Mouse (Mus musculus) cerebellum, adult 9-10 months (tissue): ENCODE data around the gene Hfe2.

Source experiments
- DNase-seq: peaks from one replicate; pipeline ENCODE4 v3.0.0; 2022

Gene Hfe2

DNA sequence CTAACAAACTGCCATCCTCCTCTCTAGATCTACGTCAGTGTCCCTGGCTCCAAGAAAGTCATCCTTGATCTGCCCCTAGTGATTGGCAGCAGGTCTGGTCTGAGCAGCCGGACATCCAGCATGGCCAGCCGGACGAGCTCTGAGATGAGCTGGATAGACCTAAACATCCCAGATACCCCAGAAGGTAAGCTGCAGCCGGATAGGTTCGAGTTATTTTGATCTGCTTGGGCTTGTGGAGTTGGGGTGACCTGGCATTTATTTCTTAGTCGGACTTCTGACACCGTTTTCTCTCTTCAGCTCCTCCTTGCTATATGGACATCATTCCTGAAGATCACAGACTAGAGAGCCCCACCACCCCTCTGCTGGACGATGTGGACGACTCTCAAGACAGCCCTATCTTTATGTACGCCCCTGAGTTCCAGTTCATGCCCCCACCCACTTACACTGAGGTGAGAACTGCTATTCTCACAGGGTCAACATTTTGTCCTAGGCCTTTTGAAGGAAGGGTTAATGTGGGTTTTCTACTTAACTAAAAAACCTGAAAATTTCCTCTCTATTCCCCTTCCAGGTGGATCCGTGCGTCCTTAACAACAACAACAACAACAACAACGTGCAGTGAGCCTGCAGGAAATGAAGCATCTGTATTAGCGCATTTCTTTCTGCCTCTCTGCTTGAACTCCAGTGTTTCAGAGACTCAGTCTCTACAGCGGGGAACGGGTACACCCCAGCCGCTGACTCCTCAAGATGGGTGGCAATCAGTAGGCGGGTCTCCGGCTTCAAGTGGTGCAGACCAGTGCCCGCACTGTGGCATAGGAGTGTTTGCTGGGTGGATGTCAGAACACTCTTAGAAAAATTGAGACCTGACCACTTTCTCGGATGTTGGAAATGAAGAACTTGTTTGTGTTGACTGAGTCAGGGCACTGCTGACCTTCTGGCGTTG, 35.2 kb downstream of the Hfe2 start:
- DNase-seq, result no peak

DNA sequence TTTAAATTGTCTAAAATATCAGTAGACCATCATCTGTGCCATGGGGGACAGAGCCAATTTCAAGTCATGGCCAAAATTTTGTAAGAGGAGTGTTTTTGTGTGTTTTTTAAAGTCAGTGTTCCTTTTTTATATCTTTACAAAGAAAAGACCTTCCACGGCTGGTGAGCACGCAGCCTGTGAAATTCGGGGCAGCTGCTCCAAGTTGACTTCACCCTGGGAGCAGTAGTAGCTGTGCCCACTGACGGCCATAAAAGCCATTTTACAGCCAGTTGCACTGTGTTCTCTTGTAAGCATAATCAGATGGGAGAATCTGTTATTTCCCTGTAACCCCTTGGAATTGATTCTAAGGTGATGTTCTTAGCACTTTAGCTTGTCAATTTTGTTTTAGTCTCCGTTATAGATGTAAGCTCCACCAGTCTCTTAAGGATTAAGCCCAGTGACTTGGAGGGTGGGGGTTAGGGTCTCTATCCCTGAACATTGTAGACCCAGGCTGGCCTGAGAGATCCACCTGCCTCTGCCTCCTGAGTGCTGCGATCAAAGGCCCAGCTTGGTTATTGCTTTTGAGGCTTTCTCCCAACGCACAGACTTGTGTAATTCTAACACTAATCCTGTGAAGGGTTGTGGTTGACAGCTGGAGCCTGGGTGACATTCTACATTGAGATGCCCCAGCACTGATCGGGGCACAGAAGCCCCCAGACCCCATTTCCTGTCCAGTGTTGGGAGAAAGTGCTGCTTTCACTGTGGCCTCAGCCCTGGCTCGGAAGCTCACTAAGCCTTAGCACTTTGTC, 36.1 kb downstream of the Hfe2 start:
- DNase-seq, result no peak

DNA sequence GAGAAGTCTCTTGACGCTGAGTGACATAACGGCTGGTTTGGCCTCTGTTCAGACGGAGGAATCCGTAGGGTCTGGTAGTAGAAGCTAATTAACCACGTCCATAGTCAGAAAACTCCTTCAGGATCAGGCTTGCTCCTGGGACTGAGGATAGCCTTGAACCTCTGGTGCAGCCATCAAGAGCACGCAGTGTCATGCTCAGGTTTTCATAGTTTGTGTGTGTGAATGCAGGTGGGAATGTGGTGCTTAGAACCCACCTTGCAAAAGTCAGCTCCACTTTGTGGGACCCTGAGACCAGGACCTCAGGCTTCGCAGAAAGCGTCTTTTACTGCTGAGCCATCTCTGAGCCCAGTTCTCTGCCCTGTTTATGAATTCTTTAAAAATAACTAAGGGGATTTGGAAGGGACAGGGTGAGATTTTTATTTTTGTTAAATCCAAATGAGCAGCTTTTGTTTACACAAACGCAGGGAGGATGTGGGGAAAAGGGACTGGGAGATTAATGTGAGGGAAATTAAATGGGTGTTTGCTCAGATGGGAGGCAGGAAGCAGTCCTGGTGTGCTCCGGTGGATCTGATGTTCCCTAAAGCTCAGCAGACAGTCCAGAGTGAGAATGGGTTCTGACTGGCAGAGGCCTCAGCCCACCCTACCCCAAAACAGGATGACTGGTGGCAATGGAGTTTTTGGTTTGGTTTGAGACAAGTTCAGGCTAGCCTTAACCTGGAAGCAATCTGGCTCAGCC, 37.1 kb downstream of the Hfe2 start:
- DNase-seq, result no peak

DNA sequence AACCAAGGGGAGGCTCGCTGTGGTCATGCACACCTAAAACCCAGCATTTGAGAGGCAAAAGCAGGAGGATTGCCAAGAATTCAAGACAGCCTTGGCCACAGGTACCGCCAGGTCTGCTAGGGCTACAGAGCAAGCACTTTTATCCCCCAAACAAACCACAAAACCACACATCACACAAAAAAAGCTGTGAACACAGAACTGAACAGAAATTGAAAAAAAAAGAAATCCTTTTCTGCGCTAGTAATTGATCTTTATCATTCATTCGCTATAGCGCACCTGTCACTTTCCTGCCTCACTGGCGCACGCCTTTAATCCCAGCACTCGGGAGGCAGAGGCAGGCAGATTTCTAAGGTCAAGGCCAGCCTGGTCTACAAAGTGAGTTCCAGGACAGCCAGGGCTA, 38.3 kb downstream of the Hfe2 start:
- DNase-seq, result no peak

DNA sequence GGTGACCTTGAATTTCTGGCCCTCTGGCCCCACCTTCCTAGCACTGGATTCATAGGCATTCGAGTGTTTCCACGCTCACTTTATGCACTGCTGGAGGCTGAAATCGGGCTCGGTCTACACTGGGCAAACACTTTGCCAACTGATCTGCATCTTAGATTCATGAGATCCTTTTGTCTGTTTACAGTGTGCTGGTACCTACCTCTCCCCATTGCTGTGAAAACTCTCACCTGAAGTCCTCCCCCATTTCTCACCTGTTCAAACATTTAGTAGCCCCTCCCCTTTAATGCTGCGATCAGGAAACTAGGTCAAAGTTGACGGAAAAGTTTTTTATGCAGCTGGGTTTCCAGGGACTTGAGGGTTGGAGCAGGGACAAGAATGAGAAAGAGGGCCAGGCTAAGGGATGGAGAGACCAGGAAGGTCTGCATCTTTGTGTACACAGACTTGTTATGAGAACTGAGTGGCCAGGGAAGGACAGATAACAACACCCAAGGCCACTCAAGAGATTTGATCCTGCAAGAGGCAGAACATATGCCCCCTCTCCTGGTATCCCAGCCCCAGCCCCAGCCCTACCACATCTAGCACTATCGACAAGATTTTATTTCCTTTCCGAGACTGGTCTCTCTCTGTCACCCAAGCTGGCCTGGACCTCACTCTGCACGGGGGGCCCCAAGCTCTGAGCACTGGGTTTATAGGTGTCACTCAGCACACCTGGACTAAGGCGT, 39.1 kb downstream of the Hfe2 start:
- DNase-seq, result no peak

DNA sequence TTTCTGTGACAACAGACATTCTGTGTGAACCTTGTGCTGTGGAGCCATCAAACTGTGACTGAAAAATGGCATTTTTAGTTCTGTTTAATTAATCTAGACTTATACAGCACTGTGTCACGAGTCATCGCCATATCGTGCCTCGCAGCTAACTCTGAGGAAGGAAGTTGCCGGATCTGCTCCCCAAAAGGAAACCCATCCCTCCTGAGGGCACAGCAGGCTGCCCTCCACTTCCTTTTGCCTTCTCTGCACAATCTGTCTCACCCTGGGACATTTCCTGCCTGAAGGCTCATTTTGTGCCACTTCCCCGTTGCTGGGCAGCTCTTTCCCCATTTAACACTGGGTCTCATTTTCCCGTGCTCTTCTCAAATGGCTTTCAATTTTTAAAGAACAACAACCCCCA, 39.7 kb downstream of the Hfe2 start:
- DNase-seq, result no peak

DNA sequence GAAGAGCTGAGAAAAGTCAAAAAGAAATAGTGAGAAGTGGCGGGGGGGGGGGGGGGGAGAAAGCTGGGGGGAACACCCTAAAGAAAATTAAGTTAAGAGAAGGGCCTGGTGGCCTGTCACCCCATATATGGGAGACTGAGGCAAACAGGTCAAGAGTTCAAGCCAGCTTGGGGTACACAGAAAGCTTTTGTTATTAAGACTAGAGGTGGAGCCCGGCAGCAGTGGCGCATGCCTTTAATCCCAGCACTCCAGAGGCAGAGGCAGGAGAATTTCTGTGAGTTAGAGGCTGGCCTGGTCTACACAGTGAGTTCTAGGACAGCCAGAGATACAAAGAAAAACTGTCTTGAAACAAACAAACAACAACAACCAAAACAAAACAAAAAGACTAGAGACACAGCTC, 40.1 kb downstream of the Hfe2 start:
- no peak for DNase-seq

DNA sequence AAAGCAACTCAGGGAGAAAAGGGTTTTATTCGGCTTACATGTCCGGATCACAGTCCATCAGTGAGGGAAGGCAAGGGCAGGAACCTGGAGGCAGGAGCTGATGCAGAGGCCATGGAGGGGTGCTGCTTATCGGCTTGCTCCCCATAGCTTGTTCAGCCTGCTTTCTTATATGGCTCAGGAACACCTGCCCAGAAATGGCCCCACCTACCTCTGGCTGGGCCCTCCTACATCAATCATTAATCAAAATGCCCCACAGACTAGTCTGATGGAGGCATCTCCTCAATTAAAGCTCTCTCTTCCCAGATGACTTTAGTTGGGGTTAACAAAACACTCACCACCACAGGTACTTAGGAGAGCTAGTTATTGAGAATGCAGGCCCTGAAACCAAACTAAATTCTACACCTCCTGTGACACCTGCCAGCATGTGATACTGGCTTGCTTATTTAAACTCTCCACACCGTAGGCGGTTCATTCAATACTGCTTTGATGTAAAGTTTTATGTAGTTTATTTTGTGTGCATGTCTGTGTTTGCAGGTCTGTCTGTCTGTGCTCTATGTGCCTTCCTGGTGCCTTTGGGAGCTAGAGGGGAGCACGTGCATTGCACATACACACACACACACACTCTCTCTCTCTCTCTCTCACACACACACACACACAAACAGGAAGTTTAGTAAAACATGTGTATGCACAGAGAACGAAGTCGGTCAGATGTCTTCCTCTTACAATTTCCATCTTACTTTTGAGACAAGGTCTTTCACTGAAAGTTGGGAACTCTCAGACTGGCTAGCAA, 41.9 kb downstream of the Hfe2 start:
- no peak for DNase-seq

DNA sequence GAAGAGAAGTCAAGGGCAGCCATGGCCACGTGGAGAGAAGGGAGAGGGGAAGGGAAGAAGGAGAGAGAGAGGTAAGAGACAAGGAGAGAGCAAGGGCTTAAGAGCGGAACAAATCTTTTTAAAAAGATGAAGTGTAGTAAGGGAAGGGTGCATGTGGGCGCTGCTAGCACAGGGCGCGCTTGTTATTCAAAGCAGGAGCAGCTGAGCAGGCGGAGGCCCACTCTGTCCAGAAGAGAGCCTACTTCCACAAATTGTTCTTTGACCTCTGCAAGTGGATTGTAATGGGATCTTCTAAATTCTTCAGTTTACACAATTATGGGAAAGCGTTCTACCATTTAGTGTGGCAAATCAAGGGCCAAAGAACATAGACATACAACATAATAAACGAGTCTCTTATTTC, 43.6 kb downstream of the Hfe2 start:
- no peak for DNase-seq

DNA sequence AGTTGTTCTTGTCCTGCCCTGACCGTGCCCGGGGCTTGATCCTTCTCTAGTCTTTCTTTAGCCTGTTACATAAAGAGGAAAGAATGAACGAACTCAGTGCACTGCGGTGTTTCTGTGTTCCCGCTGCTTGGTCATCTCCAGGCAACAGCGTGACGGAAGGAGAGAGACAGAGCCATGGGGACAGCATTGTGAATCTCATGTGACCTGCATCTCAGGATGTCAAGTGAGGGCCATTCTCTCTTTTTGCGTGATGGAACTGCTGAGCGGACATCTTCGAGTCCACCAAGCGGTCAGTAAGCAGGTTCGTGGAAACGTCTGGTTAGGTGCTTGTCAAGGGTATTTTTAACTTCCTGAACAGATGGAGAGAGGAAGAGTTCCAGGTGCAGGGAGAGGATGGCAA, 44.5 kb downstream of the Hfe2 start:
- no peak for DNase-seq

DNA sequence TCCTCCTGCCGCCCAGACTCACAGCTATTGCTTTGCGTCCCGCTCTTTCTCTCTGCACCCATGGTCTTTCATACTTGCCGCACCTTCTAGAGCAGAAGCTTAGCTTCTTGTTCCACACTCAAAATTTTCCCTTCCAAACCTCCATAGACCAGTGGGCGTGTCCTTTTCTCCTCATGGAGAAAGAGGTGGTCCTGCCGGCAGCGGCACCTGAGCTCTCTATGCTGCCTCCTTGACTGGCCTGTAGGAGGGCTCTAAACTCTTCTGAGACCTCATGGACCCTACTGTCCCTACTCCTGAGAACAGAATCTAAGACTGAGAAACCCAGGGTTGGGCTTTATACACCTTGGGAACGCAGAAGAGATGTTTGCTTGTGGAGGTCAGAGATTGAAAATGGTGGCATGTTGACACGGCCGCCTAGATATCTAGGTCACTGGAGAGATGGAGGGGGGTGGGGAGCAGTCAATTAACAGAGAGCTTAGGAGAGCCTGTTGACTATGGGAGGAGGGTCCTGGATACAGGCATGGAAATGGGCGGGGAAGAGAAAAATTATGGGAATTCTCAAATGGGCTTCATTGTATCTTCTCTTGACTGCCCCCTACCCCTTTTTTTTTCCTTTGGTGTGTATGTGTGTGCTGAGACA, 45.1 kb downstream of the Hfe2 start:
- DNase-seq, result no peak

DNA sequence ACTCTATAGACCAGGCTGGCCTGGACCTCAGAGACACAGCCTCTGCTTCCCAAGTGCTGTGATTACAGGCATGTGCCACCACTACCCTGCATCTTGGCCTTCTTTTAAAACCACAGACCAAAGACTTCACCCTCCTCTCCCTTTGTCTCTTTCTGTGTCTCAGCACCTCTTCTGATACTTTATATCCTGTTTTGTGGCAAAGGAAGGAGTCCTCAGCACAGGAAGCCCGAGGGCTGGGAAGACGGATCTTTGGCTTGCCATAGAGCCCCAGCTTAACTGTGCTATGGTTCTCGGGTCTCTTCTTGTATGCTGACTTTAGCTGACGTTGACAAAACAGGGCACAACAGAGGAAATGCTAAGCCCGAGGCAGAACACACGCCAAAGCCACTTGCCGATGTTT, 45.7 kb downstream of the Hfe2 start:
- DNase-seq, result no peak

DNA sequence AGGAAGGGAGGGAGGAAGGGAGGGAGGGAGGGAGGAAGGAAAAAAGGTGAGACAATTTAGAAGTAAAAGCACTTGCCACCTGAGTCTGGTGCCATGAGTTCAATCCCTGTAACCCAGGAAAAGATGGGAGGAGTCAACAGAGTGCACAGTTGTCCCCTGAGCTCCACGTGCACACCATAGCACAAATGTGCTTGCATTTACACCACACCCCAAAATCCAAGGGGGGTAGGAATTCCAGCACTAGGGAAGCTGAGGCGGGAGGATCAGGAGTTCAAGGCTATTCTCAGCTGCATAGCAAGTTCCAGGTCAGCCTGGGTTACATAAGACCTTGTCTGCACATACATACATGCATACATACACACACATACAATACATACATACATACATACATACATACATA, 46.4 kb downstream of the Hfe2 start:
- DNase-seq, result no peak

DNA sequence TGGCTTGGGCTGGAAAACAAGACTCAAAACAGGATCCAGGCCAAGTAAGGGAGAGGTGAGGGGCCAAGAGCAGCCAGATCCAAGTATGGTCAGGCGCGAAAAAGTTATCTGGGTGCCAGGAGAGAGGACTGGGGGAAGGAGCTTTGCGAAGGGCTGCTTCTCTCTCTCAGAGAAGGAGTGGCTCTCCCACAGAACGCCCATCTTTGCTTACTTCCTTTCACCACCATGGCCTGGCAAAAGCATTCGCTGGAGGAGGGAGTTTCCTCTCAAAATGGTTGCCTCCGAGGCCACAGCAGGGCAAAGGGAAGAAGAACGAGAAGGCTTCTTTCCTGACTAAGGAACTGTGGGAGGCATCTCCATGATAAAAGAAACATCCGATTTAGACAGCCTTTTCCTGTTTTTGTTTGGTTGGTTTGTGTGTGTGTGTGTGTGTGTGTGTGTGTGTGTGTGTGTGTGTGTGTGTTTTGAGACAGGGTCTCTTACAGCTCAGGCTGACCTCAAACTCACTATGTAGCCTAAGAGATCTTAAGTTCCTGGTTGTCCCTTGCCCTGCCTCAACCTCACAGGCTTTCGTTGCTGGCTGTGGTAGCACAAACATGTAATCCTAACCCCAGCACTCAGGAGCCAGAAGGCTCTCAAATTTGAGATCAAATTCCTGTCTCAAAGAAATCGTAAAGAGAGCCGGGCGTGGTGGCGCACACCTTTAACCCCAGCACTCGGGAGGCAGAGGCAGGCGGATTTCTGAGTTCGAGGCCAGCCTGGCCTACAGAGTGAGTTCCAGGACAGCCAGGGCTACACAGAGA, 47.1 kb downstream of the Hfe2 start:
- DNase-seq, result no peak

DNA sequence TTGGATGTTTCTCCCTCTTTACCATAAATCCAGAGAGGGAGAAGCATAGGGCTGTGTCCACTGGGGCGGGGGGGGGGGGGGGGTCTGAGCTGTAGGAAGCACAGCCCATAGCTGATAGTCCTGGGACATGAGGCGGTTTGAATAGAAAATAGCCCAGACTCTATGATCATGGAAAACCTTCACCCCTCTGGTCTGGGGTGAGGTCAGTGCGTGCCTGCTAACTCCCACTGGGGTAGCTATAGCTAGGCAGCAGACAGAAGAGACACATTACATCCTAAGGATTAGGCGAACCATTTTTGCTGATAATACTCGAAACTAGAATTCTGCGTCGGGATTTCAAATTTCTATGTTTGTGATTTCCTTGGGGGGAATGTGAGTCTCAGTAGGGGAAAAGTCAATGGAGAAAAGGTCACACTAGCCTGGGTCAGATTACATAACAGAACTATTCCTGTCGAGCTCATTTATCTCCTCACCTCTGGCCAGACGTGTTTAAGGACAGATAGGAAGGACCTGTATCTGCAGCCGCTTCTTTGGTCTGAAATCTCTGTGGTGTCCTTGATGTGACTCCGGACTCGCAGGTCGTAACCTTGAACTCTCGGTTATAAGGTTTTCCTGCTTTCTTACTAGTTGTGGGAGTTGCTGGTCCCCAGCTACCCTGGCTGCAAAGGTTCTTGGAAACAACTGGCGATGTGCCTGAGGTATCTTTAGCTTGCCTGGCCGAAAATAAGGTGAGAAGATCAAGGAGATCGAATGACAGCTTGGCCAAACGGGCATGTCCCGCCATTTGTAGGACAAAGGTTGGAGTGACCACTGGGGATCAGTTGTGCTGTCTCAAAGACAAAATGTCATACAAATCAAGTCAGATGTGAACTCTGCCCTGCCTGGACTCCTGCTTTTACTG, 48.9 kb downstream of the Hfe2 start:
- no peak for DNase-seq

DNA sequence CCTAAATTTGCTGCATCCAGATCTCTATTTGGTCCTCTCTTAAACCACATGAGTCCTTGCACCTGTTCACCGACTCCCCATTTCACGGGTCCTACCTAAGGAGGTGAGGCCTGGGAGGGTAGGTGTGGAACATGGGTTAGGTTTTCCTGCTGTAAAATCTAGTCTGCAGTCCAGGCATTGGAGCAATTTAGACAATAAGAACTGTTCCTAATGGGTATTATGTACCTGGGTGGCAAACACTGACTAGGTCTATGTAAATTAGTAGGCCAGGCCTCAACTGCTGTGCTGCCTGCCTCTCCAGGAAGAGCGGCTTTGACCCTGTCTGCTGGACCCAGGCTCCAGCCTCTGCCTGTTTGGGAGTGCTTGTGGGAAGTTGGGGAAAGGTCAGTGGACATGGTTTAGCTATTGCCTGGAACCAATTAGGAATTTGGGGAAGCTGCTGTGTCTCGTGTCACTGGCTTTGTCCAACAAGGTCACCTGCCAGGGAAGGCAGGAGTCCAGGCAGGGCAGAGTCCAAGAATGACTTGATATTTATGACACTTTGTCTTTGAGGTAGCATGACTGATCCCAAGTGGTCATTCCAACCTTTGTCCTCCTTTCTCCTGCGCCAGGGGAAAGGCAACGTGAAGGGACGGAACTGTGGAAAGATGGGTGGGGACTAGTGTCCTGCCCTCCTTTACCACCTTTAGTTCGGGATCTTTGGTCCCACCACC, 50.5 kb downstream of the Hfe2 start:
- no peak for DNase-seq

DNA sequence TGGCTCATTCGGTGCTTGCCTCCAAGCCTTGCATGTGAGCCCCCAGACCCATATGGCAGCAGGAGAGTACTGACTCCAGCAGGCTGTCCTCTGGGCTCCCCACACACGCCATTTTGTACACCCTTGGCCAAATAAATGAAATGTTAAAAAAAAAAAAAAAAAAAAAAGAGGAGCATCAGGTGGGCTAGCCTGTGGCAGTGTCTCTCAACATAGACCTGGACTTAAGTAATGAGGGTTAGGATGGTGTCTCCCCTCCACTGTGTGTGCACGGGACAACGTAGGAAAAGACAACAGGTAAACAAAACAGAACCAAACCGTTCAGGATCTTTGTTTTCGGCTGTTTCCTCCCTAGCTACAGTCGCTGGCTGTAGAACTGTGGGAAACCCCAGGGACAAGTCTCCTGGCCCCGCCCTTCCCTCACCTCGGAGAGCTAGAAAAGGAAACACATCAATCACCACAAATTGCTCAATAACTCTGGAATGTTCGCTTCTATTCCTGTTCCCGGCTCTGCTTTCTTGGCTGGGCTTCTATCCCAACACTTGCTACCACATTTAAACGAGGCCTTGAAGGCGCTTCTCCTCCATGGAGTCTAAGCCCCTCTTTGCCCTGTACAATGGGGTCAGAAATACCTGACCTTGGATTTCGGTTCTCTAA, 51.2 kb downstream of the Hfe2 start:
- DNase-seq, result no peak
